Mouse (Mus musculus) CH12.LX (cell line): ENCODE results near the gene B3gnt7.

Source experiments
- CTCF ChIP-seq, 2 experiments: IDR thresholded peaks in 1 of 2; conservative IDR thresholded peaks in 1 of 2; 2 replicates each; pipeline ENCODE4 v1.5.1; 2011 to 2012; ENCODE audit warnings: low read depth in 2 of 2, low read length in 2 of 2, improper control_type of control experiment in 1 of 2, inconsistent platforms in 1 of 2, mild to moderate bottlenecking in 1 of 2, moderate library complexity in 1 of 2
- EP300 ChIP-seq: IDR thresholded peaks from 2 replicates; pipeline ENCODE4 v1.6.1; 2011; ENCODE audit warnings: low read length, improper control_type of control experiment
- JUN ChIP-seq: IDR thresholded peaks from 2 replicates; pipeline ENCODE4 v1.6.1; 2011; ENCODE audit warnings: low read depth, mild to moderate bottlenecking, low read length, improper control_type of control experiment, moderate library complexity; ENCODE audit not compliant: insufficient read depth
- KAT2A ChIP-seq: IDR thresholded peaks from 2 replicates; pipeline ENCODE4 v1.6.1; 2012; ENCODE audit warnings: low read length, improper control_type of control experiment, inconsistent platforms; ENCODE audit not compliant: insufficient replicate concordance
- MEF2A ChIP-seq: IDR thresholded peaks from 2 replicates; pipeline ENCODE4 v1.6.1; 2014; ENCODE audit warnings: low read depth, mild to moderate bottlenecking, inconsistent platforms, low read length, improper control_type of control experiment, borderline replicate concordance
- MYC ChIP-seq: IDR thresholded peaks from 2 replicates; pipeline ENCODE4 v1.6.1; 2011; ENCODE audit warnings: low read depth, mild to moderate bottlenecking, improper control_type of control experiment, low read length
- NRF1 ChIP-seq: IDR thresholded peaks from 2 replicates; pipeline ENCODE4 v1.6.1; 2014; ENCODE audit warnings: low read depth, mild to moderate bottlenecking, inconsistent platforms, low read length, improper control_type of control experiment, moderate library complexity
- SIN3A ChIP-seq: IDR thresholded peaks from 2 replicates; pipeline ENCODE4 v1.6.1; 2012; ENCODE audit warnings: low read length, improper control_type of control experiment, inconsistent platforms
- ZC3H11A ChIP-seq: IDR thresholded peaks from 2 replicates; pipeline ENCODE4 v1.6.1; 2012; ENCODE audit warnings: low read depth, mild to moderate bottlenecking, inconsistent platforms, low read length, improper control_type of control experiment

DNA sequence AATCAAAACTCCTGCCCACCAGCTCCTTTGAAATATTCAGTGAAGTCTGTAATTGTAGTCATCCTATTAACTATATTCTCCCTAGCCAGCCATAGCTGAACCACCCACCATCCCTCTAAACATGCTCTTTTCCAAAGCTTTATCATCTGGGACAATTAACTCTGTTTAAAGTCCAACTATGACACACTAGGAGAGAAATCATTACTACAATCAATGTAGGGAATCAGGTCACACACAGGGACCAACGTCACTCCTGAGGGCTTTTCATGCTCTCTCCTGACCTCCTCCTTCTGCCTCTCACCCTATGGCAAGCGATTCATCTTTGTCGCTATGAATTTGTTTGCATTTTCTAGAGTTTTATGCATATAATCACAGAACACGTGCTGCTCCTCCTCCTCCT is 15.2 kb upstream of the B3gnt7 start:
- TF ChIP-seq JUN, result no peak
- no peak for TF ChIP-seq NRF1
- TF ChIP-seq CTCF (conservative IDR thresholded peaks at IDR 0.05 in 1 of 2, IDR thresholded peaks at IDR 0.05 in 1 of 2; ENCODE audit: low read depth in 2 of 2, low read length in 2 of 2), result no peak
- no peak for TF ChIP-seq MYC
- TF ChIP-seq MEF2A, result no peak
- no peak for TF ChIP-seq ZC3H11A
- no peak for TF ChIP-seq EP300
- no peak for TF ChIP-seq SIN3A
- no peak for TF ChIP-seq KAT2A
